ENCODE assay signal across 19 mouse cellular contexts in the genomic region with DNA sequence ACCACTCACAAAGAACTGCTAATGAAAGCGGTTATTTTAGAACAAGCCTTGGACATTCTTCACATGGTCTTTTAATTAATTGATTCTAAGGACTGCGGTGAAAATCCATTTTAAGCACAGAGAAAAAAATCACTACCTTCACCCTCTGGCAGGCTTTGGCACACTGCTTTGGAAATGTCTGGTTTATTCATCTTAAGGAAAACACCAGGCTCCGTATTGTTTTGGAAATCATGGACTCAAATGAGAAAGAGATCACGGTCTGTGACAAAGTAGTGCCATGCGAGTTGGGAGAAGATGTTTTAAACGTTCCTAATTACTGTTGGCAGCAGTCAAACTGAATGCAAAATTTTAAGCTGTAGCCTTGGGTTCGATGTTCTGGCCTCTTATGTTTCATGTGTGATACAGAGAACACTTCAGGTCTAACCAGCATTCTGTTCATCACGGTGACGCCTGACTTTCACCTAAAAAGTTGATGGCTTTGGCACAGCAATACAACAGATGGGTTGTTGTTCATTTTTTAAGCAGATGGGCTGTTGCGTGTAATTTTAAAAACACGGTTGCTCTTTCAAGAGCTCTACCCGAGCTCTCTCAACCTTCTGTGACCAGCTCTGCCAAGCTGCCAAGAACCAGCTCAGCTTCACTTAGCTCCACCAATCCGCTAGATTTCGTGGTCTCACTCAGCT.
DNase-seq lines count a peak whose midpoint lies in the region; ATAC-seq lines count a peak whose summit lies in the region.
"Had no signal": no experiment of that assay in that cellular context is flagged by ENCODE, and none has a peak within 500 bp of the region (broad histone marks: within the 10 kb centered on the region; RNA-seq: fewer than 3 reads in every experiment).

No protein-coding gene starts in this region.

- whole genome bisulfite sequencing in neural tube, embryonic 15.5 days = 79% methylated on average over 14 of the region's 14 CpGs

- H3K9ac ChIP-seq in neural tube, embryonic 15.5 days (replicated peaks) = no peak overlapping the region
- H3K9ac ChIP-seq: intestine, embryonic 15.5 days; liver, embryonic 13.5 days; lung, embryonic 14.5 days; midbrain, embryonic 13.5 days had no signal

- H3K9me3 ChIP-seq in neural tube, embryonic 15.5 days (replicated peaks) = no peaks in the 10 kb centered on the region
- H3K9me3 ChIP-seq: intestine, embryonic 15.5 days; midbrain, embryonic 13.5 days had no signal

- no peak overlapping the region for H3K4me2 ChIP-seq in neural tube, embryonic 15.5 days
- H3K4me2 ChIP-seq: intestine, embryonic 15.5 days; liver, embryonic 13.5 days; lung, embryonic 14.5 days; midbrain, embryonic 13.5 days had no signal

- no peak overlapping the region for H3K27ac ChIP-seq in neural tube, embryonic 15.5 days (replicated peaks)
- H3K27ac ChIP-seq: intestine, embryonic 15.5 days; liver, embryonic 13.5 days; midbrain, embryonic 13.5 days had no signal

- no peak for ATAC-seq in neural tube, embryonic 15.5 days (ENCODE audit: low FRiP score)
- ATAC-seq: hindbrain, embryonic 16.5 days; intestine, embryonic 15.5 days; midbrain, embryonic 13.5 days had no signal

- H3K36me3 ChIP-seq in neural tube, embryonic 15.5 days = no peaks in the 10 kb centered on the region
- H3K36me3 ChIP-seq: intestine, embryonic 15.5 days; liver, embryonic 13.5 days; midbrain, embryonic 13.5 days had no signal

- no peaks in the 10 kb centered on the region for H3K4me1 ChIP-seq in neural tube, embryonic 15.5 days
- H3K4me1 ChIP-seq: intestine, embryonic 15.5 days; liver, embryonic 13.5 days; megakaryocyte, embryonic 14.5 days; midbrain, embryonic 13.5 days had no signal

- H3K27me3 ChIP-seq in neural tube, embryonic 15.5 days (replicated peaks) = no peaks in the 10 kb centered on the region
- H3K27me3 ChIP-seq: intestine, embryonic 15.5 days; liver, embryonic 13.5 days; megakaryocyte, embryonic 14.5 days; midbrain, embryonic 13.5 days had no signal

- DNase-seq in cerebellum, postnatal 10 days = peak; percentile 34 to 45
- no peak for DNase-seq in cerebellum, adult 9-11 months
- DNase-seq in gastrocnemius, adult 18-20 months (ENCODE audit: low spot score) = peak; percentile 1
- no peak for DNase-seq in gastrocnemius, postnatal 25 days
- peak; percentile 27 to 73 for DNase-seq in layer of hippocampus, adult 18-20 months (ENCODE audit: low spot score in 2 of 2)
- peak; percentile 35 to 36 for DNase-seq in layer of hippocampus, postnatal 36 days
- no peak for DNase-seq in right cerebral cortex, postnatal 25 days
- DNase-seq: adrenal gland, postnatal 25 days; cerebellum, adult 2 months; kidney, adult 8-10 months; kidney, postnatal 14 days; liver, embryonic 13.5 days; lung, embryonic 14.5 days; lung, postnatal 36 days had no signal

- no peak overlapping the region for H3K4me3 ChIP-seq in neural tube, embryonic 15.5 days (replicated peaks)
- H3K4me3 ChIP-seq: intestine, embryonic 15.5 days; liver, embryonic 13.5 days; megakaryocyte, embryonic 14.5 days; midbrain, embryonic 13.5 days had no signal

Comparison
In these comparisons a context has a peak if more than half of its experiments do, and no peak if none do; other contexts are left out.
1. DNase-seq: peak in cerebellum, postnatal 10 days (2 of 2), gastrocnemius, adult 18-20 months (single experiment), layer of hippocampus, adult 18-20 months (2 of 2) and layer of hippocampus, postnatal 36 days (2 of 2); none in cerebellum, adult 9-11 months (single experiment), gastrocnemius, postnatal 25 days (single experiment) and right cerebral cortex, postnatal 25 days (single experiment).